Mouse (Mus musculus) heart, postnatal 4 days (tissue): Measurements from ENCODE around the gene Hoxa11. TPM values are rescaled to one million over a fixed set of nuclear protein-coding genes. Genes with fewer than 3 reads are reported as not detected.

Experiments used
- DNase-seq: peaks from one replicate; pipeline ENCODE4 v3.0.0; 2021
- total RNA-seq, 2 experiments: library from RNA; stranded (reverse); gene quantifications; 2 replicates each; pipeline ENCODE4 v1.2.3; 2021

Gene Hoxa11
- total RNA-seq, 2 experiments from 2014 or later, result not detected

DNA sequence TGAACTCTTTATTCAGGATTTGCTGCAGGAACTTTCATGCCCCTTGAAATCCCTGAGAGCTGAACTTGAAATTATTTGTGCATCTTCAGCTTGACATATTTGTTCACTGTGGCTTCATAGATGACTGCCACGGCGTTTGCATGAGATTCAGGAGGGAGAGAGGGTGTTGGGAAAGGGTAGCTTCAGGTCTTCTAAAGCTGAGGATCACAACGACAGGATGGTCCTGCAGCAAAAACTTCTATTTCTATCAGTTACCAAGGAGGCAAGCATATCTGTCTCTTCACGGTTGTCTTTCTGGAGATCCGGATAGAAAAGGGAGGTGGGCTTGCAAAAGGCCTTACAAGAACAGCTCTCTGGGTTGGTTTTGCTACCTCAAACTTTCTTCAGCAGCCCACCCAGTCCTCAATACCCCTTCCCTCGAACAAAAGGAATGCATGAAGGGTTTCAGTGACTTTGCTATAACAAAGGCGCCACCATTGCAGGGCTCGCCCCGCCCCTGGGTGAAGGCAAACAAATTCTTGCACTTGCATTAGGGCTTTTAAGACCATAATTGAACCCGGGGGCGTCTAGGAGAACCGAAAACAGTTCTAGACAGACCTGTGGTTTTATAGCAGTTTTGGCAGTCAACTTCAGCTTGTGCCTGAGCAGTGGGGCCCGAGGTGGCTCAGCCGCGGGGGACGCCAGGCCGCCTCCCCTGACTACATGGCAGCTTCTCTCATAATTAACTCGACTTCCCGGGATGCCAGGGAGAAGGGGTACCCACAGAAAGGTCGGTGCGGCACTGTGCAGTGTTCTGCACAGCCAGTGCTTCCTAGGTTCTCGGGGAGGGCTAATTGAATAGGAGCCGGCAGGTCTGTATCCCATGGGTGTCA lies 2.4 kb upstream of the Hoxa11 start:
- DNase-seq, result no peak

DNA sequence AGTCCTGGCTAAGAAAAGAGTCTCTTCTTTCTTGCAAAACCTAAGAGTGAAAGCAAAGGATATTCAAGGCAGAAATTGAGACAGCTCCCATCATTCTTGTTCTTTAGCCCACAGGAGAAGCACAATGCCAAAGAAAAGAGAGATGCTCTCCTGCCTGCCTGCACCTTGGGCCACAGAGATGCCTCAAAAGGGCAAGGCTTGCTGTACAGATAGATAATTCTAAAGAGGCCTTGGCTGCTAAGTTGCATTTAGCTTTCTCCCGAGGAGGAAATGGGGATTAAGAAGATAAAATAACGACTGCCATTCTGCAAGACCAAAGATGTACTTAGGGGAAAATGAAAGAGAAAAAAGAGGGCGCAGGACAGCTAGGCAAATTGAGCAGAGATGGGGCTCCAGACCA lies 1.3 kb upstream of the Hoxa11 start:
- no peak for DNase-seq

DNA sequence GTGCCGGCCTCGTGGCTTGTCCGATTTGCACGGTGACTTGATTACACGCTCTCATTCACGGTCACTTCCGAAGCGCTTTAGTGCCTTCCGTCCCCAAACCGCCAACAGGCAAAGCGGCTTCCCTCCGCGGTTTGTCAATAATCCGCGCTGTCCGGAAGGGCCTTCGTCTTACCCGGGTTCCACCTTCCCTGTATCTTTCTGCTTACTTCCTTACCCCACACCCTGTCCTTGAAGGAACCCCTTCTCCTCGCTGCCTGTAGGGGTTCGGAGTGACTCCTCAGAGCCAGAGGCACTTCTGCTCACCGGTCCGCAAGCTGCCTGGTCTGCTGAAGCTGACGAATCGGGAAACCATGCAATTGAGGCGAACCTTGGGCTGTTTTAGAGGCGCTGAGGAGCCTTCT lies 793 bp upstream of the Hoxa11 start:
- DNase-seq, result no peak

DNA sequence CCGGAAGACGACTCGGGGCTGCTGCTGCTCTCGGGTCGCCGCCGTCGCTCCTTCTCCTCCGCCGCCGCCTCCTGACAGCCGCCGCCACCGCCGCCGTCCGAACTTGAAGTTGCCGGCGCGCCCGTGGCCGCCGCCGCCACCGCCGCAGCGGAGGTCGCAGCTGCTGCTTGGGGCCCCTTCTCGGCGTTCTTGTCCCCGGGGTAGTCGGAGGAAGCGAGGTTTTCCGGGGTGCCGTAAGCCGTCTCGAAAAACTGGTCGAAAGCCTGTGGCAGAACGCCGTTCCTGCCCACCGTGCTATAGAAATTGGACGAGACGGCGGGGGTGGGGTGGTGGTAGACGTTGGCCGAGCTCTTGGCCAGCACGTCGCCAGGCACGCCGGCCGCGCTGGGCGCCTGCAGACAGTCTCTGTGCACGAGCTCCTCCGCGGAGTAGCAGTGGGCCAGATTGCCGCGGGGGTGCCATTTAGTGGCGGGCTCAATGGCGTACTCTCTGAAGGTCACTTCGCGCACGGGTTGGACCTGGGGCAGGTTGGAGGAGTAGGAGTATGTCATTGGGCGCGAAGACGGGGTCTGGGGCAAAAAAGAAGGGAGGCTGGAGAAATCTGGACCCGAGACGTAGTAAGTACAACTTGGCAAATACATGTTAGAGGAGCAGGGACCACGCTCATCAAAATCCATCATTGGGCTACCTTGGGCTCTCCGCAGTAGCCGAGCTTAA lies 412 bp downstream of the Hoxa11 start:
- DNase-seq, result no peak

DNA sequence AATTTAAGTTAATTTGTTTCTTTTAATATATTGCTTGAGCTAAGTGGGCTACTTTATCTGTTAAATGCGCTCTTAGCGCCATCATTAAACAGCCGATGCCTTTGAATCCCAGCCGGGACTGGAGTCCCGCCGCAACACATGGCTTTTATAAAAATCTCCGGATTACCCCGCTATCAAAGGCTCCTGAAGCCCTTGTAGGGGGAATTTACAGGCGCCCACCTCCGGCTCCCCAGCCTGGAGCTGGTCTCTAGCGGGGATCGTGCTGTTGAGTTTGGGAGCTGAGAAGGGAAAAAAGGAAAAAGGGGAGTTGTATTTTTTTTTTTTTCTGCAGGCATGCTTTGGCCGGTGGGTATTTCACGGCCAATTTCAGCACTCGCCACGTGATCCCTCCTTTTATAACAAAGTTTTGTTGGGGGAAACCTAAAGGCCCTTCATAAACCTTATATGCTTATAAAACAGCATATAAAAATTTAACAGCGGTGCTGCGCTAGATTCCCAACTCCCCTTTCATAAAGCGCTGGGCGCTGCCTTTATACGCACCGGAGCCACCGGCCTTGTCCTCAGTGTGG lies 1.1 kb downstream of the Hoxa11 start:
- DNase-seq, result no peak

DNA sequence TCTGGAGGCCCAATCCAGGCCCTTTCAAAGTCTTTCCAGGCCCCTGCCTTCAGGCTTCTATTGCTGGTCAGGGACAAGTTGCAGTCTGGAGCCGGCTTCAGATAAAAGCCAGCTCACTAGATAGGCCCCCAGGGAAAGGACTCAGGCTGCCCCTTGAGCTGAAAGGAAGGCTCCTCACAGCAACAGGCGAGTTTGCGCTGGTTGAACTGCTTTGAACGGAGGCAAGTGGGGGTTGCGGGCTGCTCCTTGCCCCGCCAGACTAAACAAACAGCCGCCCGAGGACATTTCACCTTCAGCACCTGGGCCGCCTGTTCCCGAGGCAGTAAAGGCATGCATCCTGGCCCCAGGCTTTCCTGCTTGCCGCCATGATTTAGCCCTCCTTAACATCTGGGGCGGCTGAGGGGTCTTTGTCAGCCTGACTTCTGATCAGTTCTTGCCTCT lies 1.9 kb downstream of the Hoxa11 start:
- no peak for DNase-seq

DNA sequence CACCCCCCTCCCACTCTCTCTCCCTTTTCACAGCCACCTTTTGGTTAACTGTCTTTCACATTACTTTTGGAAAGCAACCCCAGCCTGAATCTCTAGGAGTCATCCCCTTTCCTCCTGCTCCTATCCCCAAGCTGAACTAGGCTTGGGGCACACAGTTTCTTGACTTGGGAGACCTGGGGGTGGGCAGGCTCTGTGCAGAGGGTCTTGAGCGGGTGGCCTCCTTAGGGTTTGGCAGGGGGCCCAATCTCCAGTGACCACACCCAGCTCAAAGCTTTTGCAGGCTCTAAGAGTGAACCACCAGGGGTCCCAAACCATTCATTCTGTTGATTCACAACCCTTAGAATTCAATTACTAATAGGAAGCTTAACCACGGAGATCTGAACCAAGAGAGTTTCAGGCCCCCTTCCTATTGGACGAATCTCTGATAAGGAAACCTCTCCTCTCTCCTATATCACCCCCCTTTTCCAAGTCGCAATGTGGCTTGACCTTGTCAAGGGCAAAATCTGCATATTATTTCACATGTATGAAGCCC lies 2.7 kb downstream of the Hoxa11 start:
- no peak for DNase-seq

DNA sequence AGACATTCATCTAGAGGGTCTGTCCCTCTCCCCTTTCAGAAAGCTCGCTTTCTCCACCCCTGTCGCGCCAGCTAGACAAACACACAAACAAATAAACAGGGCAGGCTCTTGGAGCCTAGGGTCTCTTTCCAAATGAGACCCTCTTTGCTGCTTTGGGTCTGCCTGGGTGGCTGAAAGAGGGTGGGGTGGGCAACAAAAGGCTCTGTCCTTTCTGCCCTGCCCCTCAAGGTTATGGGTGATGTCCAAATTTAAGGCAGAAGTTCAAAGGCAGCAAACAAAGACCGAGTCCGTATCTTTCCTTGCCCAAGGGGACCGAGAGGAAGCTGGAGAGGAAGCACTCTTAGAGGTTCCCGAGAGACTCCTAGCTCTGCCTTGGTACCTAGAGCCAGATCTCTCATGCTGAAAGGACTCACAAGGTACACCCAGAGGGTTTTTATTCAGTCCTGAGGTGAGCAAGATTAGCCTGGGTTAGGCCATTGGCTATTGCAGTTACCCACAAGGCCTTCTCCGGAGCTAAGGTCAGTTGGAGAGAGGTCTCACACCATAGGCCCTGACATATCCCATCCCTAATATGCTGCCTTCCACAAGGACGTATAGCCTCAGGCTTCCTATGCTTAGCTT lies 4.5 kb downstream of the Hoxa11 start:
- DNase-seq, result no peak

DNA sequence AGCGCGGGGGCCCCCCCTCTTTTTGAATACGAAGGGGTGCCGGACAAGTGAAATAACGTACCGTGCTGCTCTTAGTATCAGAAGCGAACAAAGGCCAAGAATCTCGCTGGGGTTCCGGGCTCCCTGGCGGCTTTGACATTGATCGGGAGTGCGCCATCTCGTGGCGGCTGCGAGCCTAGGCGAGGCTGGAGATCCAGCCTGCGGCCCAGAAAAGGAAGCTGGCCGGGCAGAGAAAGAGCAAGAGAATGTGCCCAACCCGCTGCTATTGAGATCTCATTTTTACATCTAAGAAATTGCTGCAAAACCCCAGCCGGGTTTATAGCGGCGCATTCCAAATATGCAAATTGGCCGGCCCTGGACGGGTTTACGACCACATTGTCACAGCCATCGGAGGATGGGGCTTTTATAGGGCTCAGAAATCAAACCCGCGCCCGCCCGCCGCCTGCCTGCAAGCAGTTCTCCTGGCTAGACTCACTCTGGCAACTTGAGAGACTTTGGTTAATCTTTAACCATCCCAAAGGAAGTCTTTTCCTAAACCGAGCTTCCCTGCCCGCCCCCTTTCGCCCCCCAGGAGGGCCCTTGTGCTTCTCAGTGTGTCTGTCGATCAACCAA lies 5.1 kb downstream of the Hoxa11 start, which contains the start of gene Hoxa10:
Gene Hoxa10 (minus strand): TSS at position 466 of the 612 bp plus-strand sequence.
- peak; percentile 86 for DNase-seq

DNA sequence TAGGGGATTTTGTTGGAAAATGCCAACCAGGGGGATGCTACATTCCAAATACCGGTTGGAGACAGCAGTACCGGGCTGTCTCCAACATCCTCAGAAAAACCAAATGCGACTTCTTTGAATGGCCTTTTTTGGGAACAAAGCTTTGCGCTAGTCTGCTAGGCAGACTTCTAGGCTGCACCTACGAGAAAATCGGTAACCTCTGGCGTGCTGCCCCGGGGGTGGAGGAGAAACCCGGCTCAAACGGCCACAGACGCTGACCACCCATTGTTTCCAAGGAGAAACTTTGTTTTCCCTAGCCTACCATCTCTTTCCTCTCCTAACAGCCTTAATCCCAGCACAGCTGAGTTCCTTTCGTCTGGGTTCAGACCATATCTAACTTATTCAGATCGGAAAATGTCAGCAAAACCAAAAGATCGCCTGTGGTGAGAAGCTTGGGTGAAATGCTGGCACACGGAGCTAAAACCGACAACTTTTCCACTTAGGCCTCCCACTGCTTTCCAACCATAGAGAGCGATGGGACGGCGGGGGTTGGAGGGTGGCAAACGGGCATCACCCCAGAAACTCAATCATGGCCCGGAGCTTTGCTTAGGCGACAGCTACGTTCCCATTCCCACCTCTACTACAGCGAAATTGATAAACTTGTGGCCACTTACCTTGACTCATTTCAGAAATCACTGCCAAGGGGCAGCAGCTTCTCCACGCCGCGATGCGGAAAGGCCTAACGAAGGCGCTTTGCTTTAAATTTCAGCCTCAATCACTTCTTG lies 5.8 kb downstream of the Hoxa11 start:
- peak; percentile 9 for DNase-seq

DNA sequence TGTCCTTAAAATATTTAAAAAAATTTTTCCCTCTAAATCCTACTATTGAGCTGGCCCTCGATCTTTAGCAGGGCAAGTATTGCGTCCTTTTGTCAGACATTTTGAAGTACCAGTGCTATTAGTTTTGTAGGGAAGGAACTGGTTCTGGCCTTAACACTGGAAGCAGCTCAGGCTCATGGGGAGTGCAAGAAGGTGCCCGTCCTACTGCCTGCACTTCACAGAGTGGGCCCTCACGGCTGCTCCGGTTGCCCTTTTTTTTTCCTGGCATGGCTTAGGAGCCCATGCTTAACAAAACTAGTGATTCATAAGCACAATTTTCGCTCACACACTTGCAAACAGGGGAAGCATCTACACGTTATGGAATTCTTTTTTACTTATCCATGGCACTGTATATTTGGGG lies 6.6 kb downstream of the Hoxa11 start:
- peak; percentile 9 for DNase-seq

DNA sequence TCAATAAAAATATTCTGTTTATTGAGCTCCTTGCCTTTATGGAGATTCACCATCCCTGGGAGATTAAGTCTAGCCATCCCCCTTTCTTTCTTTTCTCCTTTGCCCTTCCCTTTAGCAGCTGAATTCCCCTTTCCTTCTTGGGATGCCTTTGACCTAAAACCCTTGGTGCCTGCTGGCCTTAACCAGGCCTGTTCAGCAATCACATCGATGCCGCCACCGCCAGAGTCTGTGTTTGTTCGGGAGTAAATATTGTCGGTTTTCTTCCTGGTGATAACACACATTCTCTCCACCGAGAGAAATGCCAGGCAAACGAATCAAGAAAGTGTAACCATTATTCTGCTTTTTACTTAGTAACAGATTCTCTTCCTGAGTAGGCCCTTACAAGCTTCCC lies 7.5 kb downstream of the Hoxa11 start:
- DNase-seq, result no peak

DNA sequence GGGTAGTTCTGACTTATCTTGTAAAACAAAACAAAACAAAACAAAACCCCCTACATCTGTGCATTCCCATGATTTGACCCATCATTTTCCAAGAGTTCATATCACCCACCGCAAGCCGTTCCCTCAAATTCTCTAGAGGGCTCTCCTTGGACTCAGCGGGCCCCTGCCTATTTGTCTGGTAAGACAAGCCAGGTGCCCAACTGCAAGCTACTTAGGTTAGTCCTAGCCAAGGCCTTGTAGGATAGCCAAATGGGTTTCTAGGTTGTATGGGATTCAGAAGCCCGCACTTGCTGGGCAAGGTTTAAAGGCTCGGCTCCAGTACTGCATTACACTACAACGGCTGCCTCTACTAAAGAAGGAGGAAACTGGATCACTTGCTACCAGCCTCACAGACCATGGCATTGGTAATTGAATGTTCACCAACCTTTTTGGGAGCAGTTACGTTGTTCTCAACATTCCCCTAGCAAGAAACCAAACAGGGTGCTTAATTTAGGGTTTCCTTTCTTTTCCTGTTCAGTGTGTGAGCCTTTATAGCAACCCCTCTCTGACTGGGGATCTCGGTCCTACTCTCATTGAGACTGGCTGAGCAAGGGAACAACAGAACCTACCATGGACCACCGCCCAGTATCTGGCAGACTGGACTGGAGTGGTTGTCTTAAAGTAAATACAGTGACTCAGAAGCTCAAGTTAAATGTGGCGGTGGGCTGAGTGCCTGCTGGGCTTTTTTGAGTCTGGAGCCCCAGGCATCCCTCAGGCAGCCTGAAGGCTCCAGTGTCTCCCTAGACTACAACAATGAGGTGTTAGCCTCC lies 8.1 kb downstream of the Hoxa11 start:
- DNase-seq, result no peak

DNA sequence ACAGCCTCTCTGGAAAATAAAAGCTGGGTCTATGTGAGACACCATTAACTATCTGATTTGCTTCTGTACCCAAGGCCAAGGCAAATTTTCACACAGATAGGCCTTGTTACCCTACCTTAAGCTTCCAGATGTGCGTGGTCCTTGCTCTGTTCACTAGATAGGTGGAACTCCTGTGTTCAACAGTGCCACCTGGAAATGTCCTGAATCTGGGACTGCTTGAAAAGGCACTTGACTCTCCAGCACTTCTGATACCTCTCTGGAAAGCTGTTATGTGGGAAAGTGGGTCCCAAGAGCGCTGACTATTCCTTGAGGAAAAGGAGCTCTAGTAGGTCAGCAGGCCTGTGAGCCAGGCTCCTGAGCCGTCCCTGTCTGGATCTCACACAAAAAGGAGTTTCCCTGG lies 8.8 kb downstream of the Hoxa11 start:
- no peak for DNase-seq

DNA sequence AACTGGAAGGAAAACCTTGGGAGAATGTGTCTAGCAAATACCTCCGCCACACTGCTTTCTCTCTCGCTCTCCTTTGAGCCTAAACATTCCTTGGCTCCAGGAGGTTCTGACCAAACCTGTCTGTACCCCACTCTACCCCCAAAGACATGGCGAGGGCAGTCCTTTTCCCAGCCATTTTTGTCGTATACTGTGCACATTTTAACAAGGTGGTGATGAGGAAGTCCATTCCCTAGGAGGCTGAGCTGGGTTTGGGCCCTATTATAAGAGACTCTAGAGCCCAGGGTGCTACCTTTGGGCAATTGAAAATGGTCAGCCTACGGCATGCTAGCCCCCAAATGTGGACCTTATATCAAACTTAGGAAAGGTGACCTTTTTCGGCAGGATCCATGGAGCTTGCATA lies 9.7 kb downstream of the Hoxa11 start:
- no peak for DNase-seq

DNA sequence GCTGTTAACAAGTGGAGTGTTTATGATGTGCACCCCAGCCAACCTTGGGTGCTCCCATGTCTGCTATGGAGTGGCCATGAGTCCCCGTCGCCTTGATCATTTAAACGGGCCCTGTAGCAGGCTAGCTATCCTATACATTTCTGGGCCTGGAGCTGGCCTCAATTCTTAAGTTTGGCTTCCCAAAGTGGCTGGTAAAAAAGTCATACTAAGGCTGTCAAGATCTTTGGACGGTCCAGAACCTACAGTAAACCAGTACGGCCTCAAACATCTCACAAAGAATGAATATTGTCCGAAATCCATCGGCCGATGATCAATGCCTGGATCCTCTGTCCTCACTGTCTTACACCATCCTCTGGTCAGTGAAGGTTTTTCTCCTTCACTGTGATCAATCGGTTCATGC lies 10.3 kb downstream of the Hoxa11 start:
- no peak for DNase-seq

DNA sequence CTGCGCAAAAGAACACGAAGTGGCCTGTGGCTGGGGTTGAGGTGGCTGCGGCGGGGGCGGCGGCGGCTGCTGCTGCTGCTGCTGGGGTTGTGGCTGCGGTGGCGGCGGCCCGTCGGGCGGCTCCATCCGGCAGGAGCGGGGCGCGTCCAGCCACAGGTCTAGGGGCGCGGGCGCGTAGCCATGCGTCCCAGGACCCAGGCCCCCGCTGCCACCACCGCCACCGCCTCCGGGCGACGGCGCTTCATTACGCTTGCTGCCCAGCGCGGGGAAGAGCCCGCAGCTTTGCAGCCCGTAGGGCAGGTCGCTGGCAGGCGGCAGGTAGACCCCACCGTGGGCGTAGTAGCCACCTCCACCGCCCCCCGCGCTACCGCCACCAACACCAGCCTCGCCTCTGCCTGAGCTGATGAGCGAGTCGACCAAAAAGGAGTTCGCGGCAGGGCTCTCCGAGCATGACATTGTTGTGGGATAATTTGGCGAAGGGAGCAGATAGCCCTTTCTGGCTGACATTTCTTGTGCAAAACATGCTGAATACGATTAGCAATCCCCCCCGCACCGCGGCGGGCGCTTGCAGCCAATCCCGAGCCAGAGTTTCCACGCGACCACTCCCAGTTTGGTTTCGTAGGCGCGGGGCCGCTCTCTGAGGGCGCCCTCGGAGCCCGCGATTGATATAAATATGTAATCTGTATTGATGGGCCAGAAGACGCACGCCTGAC lies 11.0 kb downstream of the Hoxa11 start:
- DNase-seq, result no peak

DNA sequence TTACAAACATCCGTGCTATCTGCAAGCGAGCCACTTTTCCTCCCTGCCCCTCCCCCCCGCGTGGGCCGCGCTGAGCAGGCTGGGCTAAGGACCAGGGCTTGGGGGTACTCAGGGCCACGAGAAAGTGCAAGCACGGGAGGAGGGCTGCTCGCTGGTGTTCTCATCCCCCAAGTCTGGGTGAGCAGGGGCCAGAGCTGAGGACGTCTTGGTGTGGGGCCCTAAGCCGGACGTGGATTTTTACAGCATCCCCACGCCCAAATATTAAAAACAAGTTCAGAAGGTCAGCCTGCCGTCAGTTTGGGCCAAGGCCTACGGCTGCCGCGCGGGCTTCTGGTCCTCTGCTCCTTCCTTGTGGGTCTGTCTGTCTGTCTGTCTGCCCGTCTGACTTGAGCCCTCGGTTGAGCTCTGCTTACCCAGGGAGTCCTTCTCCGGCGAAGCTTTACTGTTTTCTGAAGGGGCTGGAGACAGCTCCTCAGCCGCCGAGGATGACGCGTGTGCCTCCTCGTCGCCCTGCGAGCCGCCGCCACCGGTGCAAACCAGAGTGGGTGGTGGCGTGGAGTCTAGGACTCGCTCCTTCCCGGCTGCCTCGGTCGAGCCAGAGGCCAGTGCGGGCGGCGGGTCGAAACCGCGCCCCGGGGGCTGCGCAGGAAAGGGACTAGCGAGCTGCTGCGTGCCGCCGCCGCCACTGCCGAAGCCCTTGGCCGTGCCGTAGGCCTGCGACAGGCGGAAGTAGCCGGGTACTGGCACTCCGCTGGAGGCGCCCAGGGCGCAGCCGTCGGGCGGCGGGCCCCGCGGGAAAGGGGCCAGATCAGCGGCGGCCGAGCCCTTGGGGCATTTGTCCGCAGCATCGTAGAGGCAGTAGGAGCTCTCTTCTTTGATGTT lies 11.8 kb downstream of the Hoxa11 start:
- DNase-seq, result no peak

DNA sequence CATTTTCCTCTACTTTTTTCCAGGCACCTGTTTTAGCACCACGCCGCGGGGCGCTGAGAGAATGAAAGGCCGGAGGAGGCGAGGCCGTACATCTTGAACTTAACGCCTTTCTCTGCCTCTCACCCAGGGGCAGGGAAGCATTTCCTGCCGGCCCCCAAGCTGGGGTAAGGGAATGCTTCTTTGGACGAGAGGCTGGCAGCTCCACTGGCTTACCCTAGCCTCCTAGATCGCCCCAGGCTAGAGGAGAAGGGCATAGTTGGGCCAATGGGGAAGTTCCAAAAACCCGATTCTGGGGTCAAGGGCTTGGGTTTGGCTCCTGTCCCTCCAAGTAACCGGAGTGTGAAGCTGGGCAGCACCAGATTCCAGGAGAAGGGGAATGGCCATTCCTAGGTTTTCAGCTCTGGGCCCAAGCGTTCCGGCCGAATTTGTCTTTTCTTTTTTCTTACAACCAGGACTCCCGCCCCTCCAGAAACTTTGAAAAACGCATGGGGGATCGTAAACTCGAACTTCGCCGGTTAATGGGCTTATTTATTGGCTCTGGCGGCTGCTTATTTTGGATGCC lies 12.5 kb downstream of the Hoxa11 start:
- DNase-seq, result no peak
